Mouse (Mus musculus) midbrain, embryonic 14.5 days (tissue): ENCODE data around the gene Scap. TPM values are rescaled to one million over a fixed set of nuclear protein-coding genes. Genes with fewer than 3 reads are reported as not detected.
"Not testable (repeated sequence)": the region's sequence is repeated elsewhere in the genome, so short reads cannot be mapped to it uniquely, and the experiment has no call there.

Source experiments
- ATAC-seq: fragments of 200-750 bp; cut with Nextera tagmentation; 2 replicates; pipeline ENCODE4 v1.8.0; 2017; ENCODE audit warnings: moderate number of reproducible peaks, moderate library complexity; ENCODE audit not compliant: low FRiP score, low TSS enrichment
- DNase-seq: peaks from one replicate; pipeline ENCODE4 v3.0.0-alpha.2; 2015
- H3K27ac ChIP-seq: fragments of 300-500 bp; sonication (generic); replicated peaks from 2 replicates; pipeline ENCODE4 v1.5.1; 2014; ENCODE audit warnings: mild to moderate bottlenecking, low read depth, low read length, moderate library complexity
- H3K27me3 ChIP-seq: fragments of 300-500 bp; sonication (generic); 2 replicates; pipeline ENCODE4 v1.6.1; 2014; ENCODE audit warnings: low read length, control low read depth, mixed read lengths; ENCODE audit not compliant: control insufficient read depth, insufficient read depth
- H3K36me3 ChIP-seq: fragments of 300-500 bp; sonication (generic); 2 replicates; pipeline ENCODE4 v1.6.1; 2014; ENCODE audit warnings: low read length, control low read depth; ENCODE audit not compliant: control insufficient read depth, insufficient read depth
- H3K4me1 ChIP-seq: fragments of 300-500 bp; sonication (generic); 2 replicates; pipeline ENCODE4 v1.6.1; 2014; ENCODE audit warnings: mild to moderate bottlenecking, antibody characterized with exemption, low read length, control low read depth; ENCODE audit not compliant: control insufficient read depth, insufficient read depth
- H3K4me2 ChIP-seq: fragments of 300-500 bp; sonication (generic); 2 replicates; pipeline ENCODE4 v1.6.1; 2014; ENCODE audit warnings: mild to moderate bottlenecking, low read length, moderate library complexity
- H3K4me3 ChIP-seq: fragments of 300-500 bp; sonication (generic); replicated peaks from 2 replicates; pipeline ENCODE4 v1.5.1; 2014; ENCODE audit warnings: low read depth, low read length
- H3K9ac ChIP-seq: fragments of 300-500 bp; sonication (generic); replicated peaks from 2 replicates; pipeline ENCODE4 v1.6.1; 2014; ENCODE audit warnings: mild to moderate bottlenecking, low read length, moderate library complexity
- H3K9me3 ChIP-seq: fragments of 300-500 bp; sonication (generic); 2 replicates; pipeline ENCODE4 v1.6.1; 2016; ENCODE audit warnings: low read length, control low read depth, mixed read lengths; ENCODE audit not compliant: control insufficient read depth
- WGBS: fragments of 180-500 bp; shearing (Covaris S2); extraction: QIAGEN DNeasy Blood & Tissue Kit; methylation state at CpG from one replicate; pipeline ENCODE4 v1.1.7; 2014; 5-methylcytosine and 5-hydroxymethylcytosine counted together
- polyA plus RNA-seq: library from polyadenylated mRNA; unstranded; fragments of >200 nt; fragmentation: Nextera tagmentation; extraction: Ambion mirVana; gene quantifications from 2 replicates; pipeline ENCODE4 v1.2.1, GENCODE M21; 2014

The Scap gene
- polyA plus RNA-seq, 1 experiment from 2014 or later, result 50.5 TPM

GRCm38 (mm10) chr9:110362337-110362736 is 29.2 kb downstream of the Scap start:
- Histone ChIP-seq H3K9me3 (no peaks in the 10 kb centered on the region), H3K4me1 (no peaks in the 10 kb centered on the region), H3K9ac (no peak overlapping the region), H3K27ac (no peak overlapping the region), H3K4me3 (no peak overlapping the region), H3K36me3 (peaks cover 30% of the 10 kb centered on the region), H3K4me2 (no peak overlapping the region), H3K27me3 (no peaks in the 10 kb centered on the region)
- 89% methylated on average over 10 of the region's 10 CpGs for WGBS
- DNase-seq, result no peak
- ATAC-seq, result no peak

GRCm38 (mm10) chr9:110366746-110367145 is 33.7 kb downstream of the Scap start:
- Histone ChIP-seq H3K36me3 (peaks cover 32% of the 10 kb centered on the region), H3K9me3 (no peaks in the 10 kb centered on the region), H3K9ac (no peak overlapping the region), H3K27ac (no peak overlapping the region), H3K4me2 (no peak overlapping the region), H3K27me3 (no peaks in the 10 kb centered on the region), H3K4me3 (no peak overlapping the region), H3K4me1 (no peaks in the 10 kb centered on the region)
- ATAC-seq (no peak), DNase-seq (no peak)
- WGBS, result 84% methylated on average over 5 of the region's 5 CpGs

- no peak overlapping the region for H3K27ac ChIP-seq
- 93% methylated on average over 3 of the region's 3 CpGs for WGBS
- no peak overlapping the region for H3K9ac ChIP-seq
- H3K4me1 ChIP-seq, result no peaks in the 10 kb centered on the region
- no peaks in the 10 kb centered on the region for H3K27me3 ChIP-seq
- ATAC-seq (no peak), DNase-seq (no peak)
- no peak overlapping the region for H3K4me2 ChIP-seq
- H3K36me3 ChIP-seq, result peaks cover 34% of the 10 kb centered on the region
- no peak overlapping the region for H3K4me3 ChIP-seq
- H3K9me3 ChIP-seq, result no peaks in the 10 kb centered on the region
These were observed 36.8 kb downstream of the Scap start for GRCm38 (mm10) chr9:110369860-110370259.

- Histone ChIP-seq H3K9ac (no peak overlapping the region), H3K4me3 (no peak overlapping the region), H3K36me3 (peaks cover 53% of the 10 kb centered on the region), H3K4me2 (no peak overlapping the region), H3K27ac (no peak overlapping the region), H3K27me3 (no peaks in the 10 kb centered on the region), H3K4me1 (no peaks in the 10 kb centered on the region), H3K9me3 (no peaks in the 10 kb centered on the region)
- WGBS, result 93% methylated on average over 13 of the region's 13 CpGs
- ATAC-seq (no peak), DNase-seq (no peak)
These were observed 40.8 kb downstream of the Scap start for GRCm38 (mm10) chr9:110373871-110374270.

GRCm38 (mm10) chr9:110375668-110376067 is 42.6 kb downstream of the Scap start:
- no peak overlapping the region for H3K27ac ChIP-seq
- WGBS, result 94% methylated on average over 3 of the region's 3 CpGs
- H3K36me3 ChIP-seq, result peaks cover 64% of the 10 kb centered on the region
- no peak overlapping the region for H3K4me2 ChIP-seq
- ATAC-seq (no peak), DNase-seq (no peak)
- no peaks in the 10 kb centered on the region for H3K27me3 ChIP-seq
- H3K9ac ChIP-seq, result no peak overlapping the region
- H3K4me3 ChIP-seq, result no peak overlapping the region
- no peaks in the 10 kb centered on the region for H3K4me1 ChIP-seq
- no peaks in the 10 kb centered on the region for H3K9me3 ChIP-seq

GRCm38 (mm10) chr9:110377655-110378054 is 44.6 kb downstream of the Scap start:
- WGBS, result 96% methylated on average over 15 of the region's 15 CpGs
- not testable (repeated sequence) for H3K9ac ChIP-seq, H3K27me3 ChIP-seq, H3K9me3 ChIP-seq, H3K4me1 ChIP-seq, H3K4me3 ChIP-seq, H3K4me2 ChIP-seq, ATAC-seq, DNase-seq, H3K27ac ChIP-seq
- H3K36me3 ChIP-seq, result peaks cover 78% of the 10 kb centered on the region

GRCm38 (mm10) chr9:110379361-110379760 is 46.3 kb downstream of the Scap start:
- Histone ChIP-seq H3K9ac (no peak overlapping the region), H3K27me3 (no peaks in the 10 kb centered on the region), H3K9me3 (no peaks in the 10 kb centered on the region), H3K4me1 (no peaks in the 10 kb centered on the region), H3K4me2 (no peak overlapping the region), H3K27ac (no peak overlapping the region), H3K4me3 (no peak overlapping the region), H3K36me3 (peaks cover 77% of the 10 kb centered on the region)
- ATAC-seq, result no peak
- DNase-seq, result no peak
- WGBS, result 96% methylated on average over 8 of the region's 8 CpGs

GRCm38 (mm10) chr9:110380662-110381061 is 47.6 kb downstream of the Scap start:
- 0 out of 2 replicates have a peak, but pooled peaks have one; percentile 27 for ATAC-seq
- H3K36me3 ChIP-seq, result peaks cover 85% of the 10 kb centered on the region

GRCm38 (mm10) chr9:110381292-110381691 is 48.2 kb downstream of the Scap start:
- ATAC-seq (no peak), DNase-seq (no peak)
- no peak overlapping the region for H3K9ac ChIP-seq
- H3K36me3 ChIP-seq, result peaks cover 91% of the 10 kb centered on the region
- H3K4me2 ChIP-seq, result no peak overlapping the region
- no peaks in the 10 kb centered on the region for H3K4me1 ChIP-seq
- H3K9me3 ChIP-seq, result no peaks in the 10 kb centered on the region
- WGBS, result 83% methylated on average over 12 of the region's 12 CpGs
- H3K27ac ChIP-seq, result no peak overlapping the region
- H3K4me3 ChIP-seq, result no peak overlapping the region
- no peaks in the 10 kb centered on the region for H3K27me3 ChIP-seq

More at GRCm38 (mm10) chr9:110380662-110381061, 47.6 kb downstream of the Scap start:
- WGBS, result 49% methylated on average over 21 of the region's 21 CpGs
- H3K27ac ChIP-seq, result no peak overlapping the region
- H3K9ac ChIP-seq, result no peak overlapping the region
- no peaks in the 10 kb centered on the region for H3K27me3 ChIP-seq
- no peaks in the 10 kb centered on the region for H3K4me1 ChIP-seq
- no peak overlapping the region for H3K4me2 ChIP-seq
- no peak for DNase-seq
- H3K4me3 ChIP-seq, result no peak overlapping the region
- no peaks in the 10 kb centered on the region for H3K9me3 ChIP-seq
